Mouse (Mus musculus) CH12.LX (cell line): ENCODE measurements at regions not wholly inside any gene's neighbourhood (a gene's known extent, or its start where the extent isn't known, plus 50 kb on each side); places are given as distances from the start of the nearest gene placed in this dataset.

Experiments used
- CTCF ChIP-seq, 2 experiments: IDR thresholded peaks in 1 of 2; conservative IDR thresholded peaks in 1 of 2; 2 replicates each; pipeline ENCODE4 v1.5.1; 2011 to 2012; ENCODE audit warnings: low read depth in 2 of 2, low read length in 2 of 2, improper control_type of control experiment in 1 of 2, inconsistent platforms in 1 of 2, mild to moderate bottlenecking in 1 of 2, moderate library complexity in 1 of 2
- E2F4 ChIP-seq: IDR thresholded peaks from 2 replicates; pipeline ENCODE4 v1.6.1; 2011; ENCODE audit warnings: low read depth, low read length, improper control_type of control experiment; ENCODE audit not compliant: insufficient replicate concordance
- ELF1 ChIP-seq: IDR thresholded peaks from 2 replicates; pipeline ENCODE4 v1.6.1; 2014; ENCODE audit warnings: low read depth, mild to moderate bottlenecking, inconsistent platforms, low read length, improper control_type of control experiment
- MAFK ChIP-seq: IDR thresholded peaks from 2 replicates; pipeline ENCODE4 v1.6.1; 2011; ENCODE audit warnings: low read length, improper control_type of control experiment; ENCODE audit not compliant: insufficient replicate concordance
- MAX ChIP-seq: IDR thresholded peaks from 2 replicates; pipeline ENCODE4 v1.6.1; 2011; ENCODE audit warnings: low read length, improper control_type of control experiment
- MAZ ChIP-seq: IDR thresholded peaks from 2 replicates; pipeline ENCODE4 v1.6.1; 2012; ENCODE audit warnings: low read depth, mild to moderate bottlenecking, inconsistent platforms, low read length, improper control_type of control experiment, moderate library complexity
- POLR2A ChIP-seq: IDR thresholded peaks from 2 replicates; pipeline ENCODE4 v1.6.1; 2011; ENCODE audit warnings: low read depth, mild to moderate bottlenecking, improper control_type of control experiment, low read length
- RAD21 ChIP-seq: IDR thresholded peaks from 2 replicates; pipeline ENCODE4 v1.6.1; 2011; ENCODE audit warnings: low read depth, mild to moderate bottlenecking, low read length, improper control_type of control experiment, moderate library complexity
- SIN3A ChIP-seq: IDR thresholded peaks from 2 replicates; pipeline ENCODE4 v1.6.1; 2012; ENCODE audit warnings: low read length, improper control_type of control experiment, inconsistent platforms
- TBP ChIP-seq: conservative IDR thresholded peaks from 2 replicates; pipeline ENCODE4 v1.6.1; 2011; ENCODE audit warnings: low read depth, low read length, improper control_type of control experiment
- TCF12 ChIP-seq: IDR thresholded peaks from 2 replicates; pipeline ENCODE4 v1.6.1; 2014; ENCODE audit warnings: low read depth, mild to moderate bottlenecking, inconsistent platforms, low read length, improper control_type of control experiment
- USF1 ChIP-seq: IDR thresholded peaks from 2 replicates; pipeline ENCODE4 v1.6.1; 2014; ENCODE audit warnings: low read depth, mild to moderate bottlenecking, inconsistent platforms, low read length, improper control_type of control experiment
- USF2 ChIP-seq: conservative IDR thresholded peaks from 2 replicates; pipeline ENCODE4 v1.6.1; 2011; ENCODE audit warnings: low read depth, low read length, improper control_type of control experiment

DNA sequence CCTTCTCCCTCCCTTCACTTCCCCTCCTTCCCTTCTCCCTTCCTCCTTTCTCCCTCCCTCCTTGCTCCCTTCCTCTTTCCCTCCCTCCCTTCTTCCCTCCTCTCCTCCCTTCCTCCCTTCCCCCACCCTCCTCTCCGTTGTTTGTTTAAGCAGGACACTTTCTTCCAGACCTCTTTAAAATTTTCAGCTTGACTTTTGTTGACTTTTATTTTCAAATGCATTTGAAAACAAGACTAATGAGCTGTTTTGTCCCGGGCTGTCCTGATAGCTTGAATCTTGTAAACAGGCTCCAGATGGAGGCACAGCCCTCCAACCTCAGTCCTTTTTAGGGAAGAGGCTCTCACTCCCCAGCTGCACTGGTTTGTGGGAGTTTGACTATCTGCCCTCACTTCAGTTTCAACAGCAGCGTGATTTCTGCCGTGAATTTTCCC is 82.4 kb downstream of the Cdc7 start:
- TF ChIP-seq POLR2A (no peak), RAD21 (no peak), USF1 (no peak), CTCF (conservative IDR thresholded peaks at IDR 0.05 in 1 of 2, IDR thresholded peaks at IDR 0.05 in 1 of 2; ENCODE audit: low read depth in 2 of 2, low read length in 2 of 2) (no peak), MAZ (no peak), ELF1 (no peak), TCF12 (no peak), MAFK (no peak), SIN3A (no peak), E2F4 (no peak), USF2 (no peak), MAX (no peak), TBP (no peak)
